Mouse (Mus musculus) embryonic fibroblast, embryonic 13.5 days (primary cell): Measurements from ENCODE around the gene Agrp. TPM values are rescaled to one million over a fixed set of nuclear protein-coding genes. Genes with fewer than 3 reads are reported as not detected.

Experiments used
- H3K27ac ChIP-seq: 2 replicates; pipeline ENCODE4 v1.5.1; 2012; ENCODE audit warnings: low read length, control low read depth, inconsistent platforms; ENCODE audit not compliant: insufficient read depth
- H3K4me1 ChIP-seq: 2 replicates; pipeline ENCODE4 v1.6.1; 2011; ENCODE audit warnings: low read length; ENCODE audit not compliant: control insufficient read depth, insufficient read depth
- H3K4me3 ChIP-seq: 2 replicates; pipeline ENCODE4 v1.5.1; 2011; ENCODE audit warnings: mild to moderate bottlenecking, control low read depth, low read length; ENCODE audit not compliant: insufficient read depth
- CTCF ChIP-seq: IDR thresholded peaks from 2 replicates; pipeline ENCODE4 v1.5.1; 2011; ENCODE audit warnings: mild to moderate bottlenecking, control low read depth, low read length, moderate library complexity, borderline replicate concordance; ENCODE audit not compliant: insufficient read depth
- POLR2A ChIP-seq: IDR thresholded peaks from 2 replicates; pipeline ENCODE4 v1.6.1; 2011; ENCODE audit warnings: low read depth, mild to moderate bottlenecking, control low read depth, low read length, moderate library complexity
- polyA plus RNA-seq: library from polyadenylated mRNA; stranded (reverse); fragments of >200 nt; gene quantifications from 2 replicates; pipeline ENCODE4 v1.2.4, GENCODE M21; 2011; ENCODE audit warnings: low read depth; ENCODE audit not compliant: missing spikeins, insufficient read length

The Agrp gene
- polyA plus RNA-seq, 1 experiment: not detected

- no peak overlapping the region for H3K27ac ChIP-seq
- no peaks in the 10 kb centered on the region for H3K4me1 ChIP-seq
- no peak overlapping the region for H3K4me3 ChIP-seq
- TF ChIP-seq CTCF (no peak), POLR2A (no peak)
Observed at GRCm38 (mm10) chr8:105528206-105528605, 109.0 kb downstream of the Agrp start.

GRCm38 (mm10) chr8:105527110-105527509, 110.1 kb downstream of the Agrp start:
- Histone ChIP-seq H3K4me3 (no peak overlapping the region), H3K4me1 (no peaks in the 10 kb centered on the region), H3K27ac (no peak overlapping the region)
- TF ChIP-seq CTCF: no peak
- no peak for TF ChIP-seq POLR2A

- H3K4me1 ChIP-seq: 0 out of 2 replicates have a peak, but pooled peaks cover 4% of the 10 kb centered on the region
- H3K27ac ChIP-seq: no peak overlapping the region
- TF ChIP-seq CTCF: no peak
- TF ChIP-seq POLR2A: no peak
- H3K4me3 ChIP-seq: no peak overlapping the region
Observed at GRCm38 (mm10) chr8:105522890-105523289, 114.3 kb downstream of the Agrp start.

DNA sequence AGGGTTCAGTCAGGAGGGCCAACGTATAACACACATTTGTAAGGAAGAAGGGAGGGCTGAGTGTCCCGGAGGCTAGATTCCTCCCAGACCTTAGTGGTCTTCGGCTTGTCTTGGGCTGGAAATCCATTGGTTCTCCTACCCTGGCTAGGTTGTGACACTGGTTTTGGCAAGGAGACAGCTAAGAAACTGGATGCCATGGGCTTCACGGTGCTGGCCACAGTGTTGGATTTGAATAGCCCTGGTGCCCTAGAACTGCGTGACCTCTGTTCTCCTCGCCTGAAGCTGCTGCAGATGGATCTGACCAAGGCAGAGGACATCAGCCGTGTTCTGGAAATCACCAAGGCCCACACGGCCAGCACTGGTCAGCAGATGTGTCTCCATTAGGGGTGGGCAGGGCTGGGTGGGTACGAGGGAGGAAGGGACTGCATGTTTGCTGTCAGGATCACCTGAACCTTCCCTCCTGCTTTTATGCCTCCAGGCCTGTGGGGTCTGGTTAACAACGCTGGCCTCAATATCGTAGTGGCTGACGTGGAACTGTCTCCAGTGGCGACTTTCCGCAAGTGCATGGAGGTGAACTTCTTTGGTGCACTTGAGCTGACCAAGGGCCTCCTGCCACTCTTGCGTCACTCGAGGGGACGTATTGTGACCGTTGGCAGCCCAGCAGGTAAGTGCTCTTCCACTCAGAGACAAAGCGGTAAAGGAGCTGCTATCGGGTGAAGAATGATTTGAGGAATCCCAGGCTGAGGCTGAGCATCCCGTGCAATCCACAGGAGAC, 115.0 kb downstream of the Agrp start:
- no peak for TF ChIP-seq POLR2A
- no peak overlapping the region for H3K4me3 ChIP-seq

DNA sequence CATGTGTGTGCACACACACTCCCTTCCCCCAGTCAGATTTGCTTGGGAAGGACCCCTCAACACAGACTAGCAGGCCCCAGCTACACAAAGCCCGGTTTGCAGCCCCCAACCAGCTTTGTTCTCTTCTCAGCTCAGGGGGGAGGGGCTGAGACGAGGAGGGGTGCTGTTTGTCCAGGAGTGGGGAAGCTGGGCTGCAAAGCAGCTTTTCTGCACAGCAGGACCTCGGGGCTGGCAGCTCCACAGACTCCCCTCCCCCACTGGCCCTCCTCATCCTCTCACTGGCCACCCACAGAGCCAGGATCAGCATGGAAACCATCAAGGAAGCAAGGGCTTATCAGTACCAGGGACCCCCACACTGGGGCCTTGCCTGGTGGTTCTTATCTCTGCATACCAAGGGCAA, 116.1 kb downstream of the Agrp start:
- H3K4me1 ChIP-seq: 0 out of 2 replicates have a peak, but pooled peaks cover 4% of the 10 kb centered on the region
- no peak overlapping the region for H3K27ac ChIP-seq
- no peak overlapping the region for H3K4me3 ChIP-seq
- no peak for TF ChIP-seq POLR2A

More for the DNA sequence above, 115.0 kb downstream of the Agrp start:
- Histone ChIP-seq H3K4me1 (0 out of 2 replicates have a peak, but pooled peaks cover 4% of the 10 kb centered on the region), H3K27ac (no peak overlapping the region)

DNA sequence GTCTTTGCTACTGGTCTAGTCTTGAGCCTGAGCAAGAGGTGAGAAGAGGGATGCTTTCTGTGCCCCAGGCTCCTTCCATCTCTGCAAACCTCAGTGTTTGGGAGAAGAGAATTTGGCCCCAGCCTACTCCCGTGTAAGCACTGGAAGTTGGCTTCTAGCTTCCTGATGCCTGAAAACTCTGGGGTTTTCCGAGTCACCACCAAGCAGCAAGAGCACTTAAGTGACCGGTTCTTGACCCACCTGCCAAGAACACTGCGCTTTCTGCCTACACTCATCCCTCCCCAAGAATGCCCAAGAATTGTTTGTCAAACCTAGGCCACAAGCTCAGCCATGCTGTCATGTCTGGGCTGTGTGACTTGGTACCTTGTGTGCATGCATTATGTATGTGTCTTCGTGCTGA, 116.7 kb downstream of the Agrp start:
- 0 out of 2 replicates have a peak, but pooled peaks cover 4% of the 10 kb centered on the region for H3K4me1 ChIP-seq

DNA sequence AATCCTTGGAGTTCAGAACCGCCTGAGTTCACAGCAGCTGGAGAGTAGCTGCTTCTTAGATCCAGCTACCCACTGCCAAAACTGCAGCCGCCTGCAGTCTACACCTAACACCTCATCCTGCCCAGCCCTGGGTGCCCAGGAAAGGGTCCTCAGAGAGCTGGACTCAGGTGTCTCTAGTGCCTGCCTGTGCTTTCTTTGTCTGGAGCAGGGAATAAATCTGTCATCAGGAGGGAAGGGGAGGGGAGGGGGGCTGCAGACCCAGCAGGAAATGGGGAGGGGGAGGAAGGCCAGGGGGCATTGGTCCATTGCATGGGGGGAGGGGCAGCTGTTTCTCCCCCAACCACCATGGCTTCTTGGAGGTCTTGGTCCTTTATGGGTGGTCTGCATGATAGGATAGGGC, 117.6 kb downstream of the Agrp start:
- Histone ChIP-seq H3K4me3 (no peak overlapping the region), H3K4me1 (peaks cover 8% of the 10 kb centered on the region), H3K27ac (no peak overlapping the region)
- TF ChIP-seq POLR2A (no peak), CTCF (no peak)

More for the DNA sequence above, 116.7 kb downstream of the Agrp start:
- H3K27ac ChIP-seq: no peak overlapping the region
- no peak overlapping the region for H3K4me3 ChIP-seq
- TF ChIP-seq POLR2A (no peak), CTCF (no peak)

GRCm38 (mm10) chr8:105518436-105519313, 118.5 kb downstream of the Agrp start, which contains the start of gene Hsd11b2:
Gene Hsd11b2 (plus strand): TSS chr8:105518755.
- TF ChIP-seq POLR2A (no peak), CTCF (no peak)
- Histone ChIP-seq H3K27ac (no peak within 1 kb of the TSS), H3K4me3 (0 out of 2 replicates have a peak within 1 kb of the TSS, but pooled peaks have one; percentile 8), H3K4me1 (peaks cover 11% of the 10 kb centered on the region)

GRCm38 (mm10) chr8:105517346-105517745, 119.8 kb downstream of the Agrp start:
- Histone ChIP-seq H3K4me1 (peaks cover 11% of the 10 kb centered on the region), H3K27ac (no peak overlapping the region), H3K4me3 (no peak overlapping the region)

More at GRCm38 (mm10) chr8:105517346-105517745, 119.8 kb downstream of the Agrp start:
- no peak for TF ChIP-seq POLR2A
- no peak for TF ChIP-seq CTCF

Other genes starting within 250 kb of the Agrp start
- not detected in 2 replicates for gene Kctd19, start 223.9 kb downstream of the Agrp start, polyA plus RNA-seq
- gene Lrrc36, start 223.8 kb downstream of the Agrp start, polyA plus RNA-seq: not detected in 2 replicates
- 8.5 and 10.0 TPM in 2 replicates for gene Tppp3, start 165.9 kb downstream of the Agrp start, polyA plus RNA-seq
- 21.5 and 24.7 TPM in 2 replicates for gene Zdhhc1, start 140.5 kb downstream of the Agrp start, polyA plus RNA-seq
- 0.28 and 0.35 TPM in 2 replicates for gene Hsd11b2, start 118.6 kb downstream of the Agrp start, polyA plus RNA-seq
- gene Atp6v0d1, start 71.3 kb downstream of the Agrp start, polyA plus RNA-seq: 134 and 138 TPM in 2 replicates
- gene Ripor1, start 32.1 kb downstream of the Agrp start, polyA plus RNA-seq: 31.7 and 40.8 TPM in 2 replicates
- gene Ctcf, start 825 bp downstream of the Agrp start, polyA plus RNA-seq: 55.2 and 69.7 TPM in 2 replicates
- gene Carmil2, start 48.9 kb upstream of the Agrp start, polyA plus RNA-seq: 0.42 and 0.58 TPM in 2 replicates
- gene Acd, start 63.7 kb upstream of the Agrp start, polyA plus RNA-seq: 24.6 and 26.5 TPM in 2 replicates
- 7.9 and 15.8 TPM in 2 replicates for gene Pard6a, start 63.8 kb upstream of the Agrp start, polyA plus RNA-seq
- gene 4933405L10Rik, start 70.3 kb upstream of the Agrp start, polyA plus RNA-seq: not detected in 2 replicates
- 5.9 and 9.1 TPM in 2 replicates for gene Enkd1, start 70.8 kb upstream of the Agrp start, polyA plus RNA-seq
- gene Gfod2, start 121.3 kb upstream of the Agrp start, polyA plus RNA-seq: 4.7 and 5.6 TPM in 2 replicates
- gene Ranbp10, start 190.0 kb upstream of the Agrp start, polyA plus RNA-seq: 18.4 and 18.6 TPM in 2 replicates
- gene Tsnaxip1, start 190.3 kb upstream of the Agrp start, polyA plus RNA-seq: not detected in 2 replicates
- 35.4 and 40.3 TPM in 2 replicates for gene Cenpt, start 215.9 kb upstream of the Agrp start, polyA plus RNA-seq
- 22.1 and 22.6 TPM in 2 replicates for gene Thap11, start 217.7 kb upstream of the Agrp start, polyA plus RNA-seq
- gene Nutf2, start 223.2 kb upstream of the Agrp start, polyA plus RNA-seq: 90.4 and 119 TPM in 2 replicates
- 45.5 and 51.8 TPM in 2 replicates for gene Edc4, start 243.5 kb upstream of the Agrp start, polyA plus RNA-seq